Mouse (Mus musculus): ENCODE data around the gene Usp27x. TPM values are rescaled to one million over a fixed set of nuclear protein-coding genes. Genes with fewer than 3 reads are reported as not detected.

Gene Usp27x
- polyA plus RNA-seq (2015; fragmentation: Nextera tagmentation; extraction: Ambion mirVana) = 1.3 and 2.0 TPM in 2 replicates

- Histone ChIP-seq H3K9ac (replicated peaks; ENCODE audit: low read depth, low read length) (peak within 1 kb of the TSS; percentile 60), H3K4me3 (replicated peaks; ENCODE audit: low read length) (peak within 1 kb of the TSS; percentile 61), H3K36me3 (ENCODE audit: control insufficient read depth, insufficient read depth) (no peaks in the 10 kb centered on the region), H3K4me1 (replicated peaks; ENCODE audit: control insufficient read depth, insufficient read depth, low read length) (peaks cover 6% of the 10 kb centered on the region), H3K9me3 (ENCODE audit: control insufficient read depth, low read length) (no peaks in the 10 kb centered on the region), H3K27ac (ENCODE audit: low read length) (peak within 1 kb of the TSS; percentile 92), H3K4me2 (ENCODE audit: low read length) (peak within 1 kb of the TSS; percentile 62), H3K27me3 (replicated peaks; ENCODE audit: control insufficient read depth, insufficient read depth, low read length) (no peaks in the 10 kb centered on the region)
- ATAC-seq = peak; percentile 90
- 21% methylated on average over 42 of the region's 51 CpGs for whole genome bisulfite sequencing
Measured at GRCm38 (mm10) chrX:7375716-7376480, at the start of gene Usp27x. TSS of gene Usp27x (minus strand) at chrX:7375830.

GRCm38 (mm10) chrX:7422691-7423111 is 47.1 kb upstream of the Usp27x start:
- H3K4me1 ChIP-seq (replicated peaks; ENCODE audit: control insufficient read depth, insufficient read depth, low read length) = no peaks in the 10 kb centered on the region; the same call in 1 of the 2 replicates
- no peaks in the 10 kb centered on the region for H3K27me3 ChIP-seq (replicated peaks; ENCODE audit: control insufficient read depth, insufficient read depth, low read length)
- H3K4me3 ChIP-seq (replicated peaks; ENCODE audit: low read length) = peak overlapping the region; percentile 49
- H3K9ac ChIP-seq (replicated peaks; ENCODE audit: low read depth, low read length) = peak overlapping the region; percentile 51
- peak overlapping the region; percentile 65 for H3K4me2 ChIP-seq (ENCODE audit: low read length)
- no peaks in the 10 kb centered on the region for H3K36me3 ChIP-seq (ENCODE audit: control insufficient read depth, insufficient read depth)
- peak; percentile 73 for ATAC-seq
- H3K9me3 ChIP-seq (ENCODE audit: control insufficient read depth, low read length) = no peaks in the 10 kb centered on the region
- H3K27ac ChIP-seq (ENCODE audit: low read length) = no peak overlapping the region
- whole genome bisulfite sequencing = 13% methylated on average over 26 of the region's 26 CpGs

- H3K9ac ChIP-seq (replicated peaks; ENCODE audit: low read depth, low read length) = peak overlapping the region; percentile 51
- no peaks in the 10 kb centered on the region for H3K36me3 ChIP-seq (ENCODE audit: control insufficient read depth, insufficient read depth)
- ATAC-seq = no peak
- H3K9me3 ChIP-seq (ENCODE audit: control insufficient read depth, low read length) = no peaks in the 10 kb centered on the region
- WGBS = 63% methylated on average over 6 of the region's 6 CpGs
- peaks cover under 1% of the 10 kb centered on the region; the same call in 1 of the 2 replicates for H3K4me1 ChIP-seq (replicated peaks; ENCODE audit: control insufficient read depth, insufficient read depth, low read length)
- H3K27ac ChIP-seq (ENCODE audit: low read length) = no peak overlapping the region
- H3K4me2 ChIP-seq (ENCODE audit: low read length) = peak overlapping the region; percentile 65
- peak overlapping the region; percentile 49 for H3K4me3 ChIP-seq (replicated peaks; ENCODE audit: low read length)
- H3K27me3 ChIP-seq (replicated peaks; ENCODE audit: control insufficient read depth, insufficient read depth, low read length) = no peaks in the 10 kb centered on the region
Measured at GRCm38 (mm10) chrX:7422166-7422565, 46.5 kb upstream of the Usp27x start.

GRCm38 (mm10) chrX:7421016-7421415 is 45.4 kb upstream of the Usp27x start:
- H3K27me3 ChIP-seq (replicated peaks; ENCODE audit: control insufficient read depth, insufficient read depth, low read length) = no peaks in the 10 kb centered on the region
- peaks cover 2% of the 10 kb centered on the region; the same call in 1 of the 2 replicates for H3K4me1 ChIP-seq (replicated peaks; ENCODE audit: control insufficient read depth, insufficient read depth, low read length)
- no peak overlapping the region; the same call in 1 of the 2 replicates for H3K4me2 ChIP-seq (ENCODE audit: low read length)
- no peak overlapping the region for H3K27ac ChIP-seq (ENCODE audit: low read length)
- no peak overlapping the region for H3K4me3 ChIP-seq (replicated peaks; ENCODE audit: low read length)
- H3K9me3 ChIP-seq (ENCODE audit: control insufficient read depth, low read length) = no peaks in the 10 kb centered on the region
- H3K36me3 ChIP-seq (ENCODE audit: control insufficient read depth, insufficient read depth) = no peaks in the 10 kb centered on the region
- 26% methylated on average over 3 of the region's 3 CpGs for WGBS
- no peak overlapping the region for H3K9ac ChIP-seq (replicated peaks; ENCODE audit: low read depth, low read length)
- peak; percentile 62 for ATAC-seq

GRCm38 (mm10) chrX:7416178-7416871 is 40.7 kb upstream of the Usp27x start:
- 26% methylated on average over 12 of the region's 12 CpGs for WGBS
- Histone ChIP-seq H3K27me3 (replicated peaks; ENCODE audit: control insufficient read depth, insufficient read depth, low read length) (no peaks in the 10 kb centered on the region), H3K36me3 (ENCODE audit: control insufficient read depth, insufficient read depth) (no peaks in the 10 kb centered on the region), H3K9ac (replicated peaks; ENCODE audit: low read depth, low read length) (no peak overlapping the region; the same call in 1 of the 2 replicates), H3K9me3 (ENCODE audit: control insufficient read depth, low read length) (no peaks in the 10 kb centered on the region), H3K4me3 (replicated peaks; ENCODE audit: low read length) (no peak overlapping the region), H3K27ac (ENCODE audit: low read length) (peak overlapping the region; percentile 63), H3K4me2 (ENCODE audit: low read length) (peak overlapping the region; percentile 16; the same call in 1 of the 2 replicates), H3K4me1 (replicated peaks; ENCODE audit: control insufficient read depth, insufficient read depth, low read length) (peaks cover 2% of the 10 kb centered on the region; the same call in 1 of the 2 replicates)
- peak; percentile 91 for ATAC-seq

- Histone ChIP-seq H3K9ac (replicated peaks; ENCODE audit: low read depth, low read length) (no peak overlapping the region), H3K4me2 (ENCODE audit: low read length) (no peak overlapping the region), H3K27me3 (replicated peaks; ENCODE audit: control insufficient read depth, insufficient read depth, low read length) (no peaks in the 10 kb centered on the region), H3K4me3 (replicated peaks; ENCODE audit: low read length) (no peak overlapping the region), H3K27ac (ENCODE audit: low read length) (no peak overlapping the region), H3K36me3 (ENCODE audit: control insufficient read depth, insufficient read depth) (no peaks in the 10 kb centered on the region), H3K4me1 (replicated peaks; ENCODE audit: control insufficient read depth, insufficient read depth, low read length) (0 out of 2 replicates have a peak, but pooled peaks cover 2% of the 10 kb centered on the region), H3K9me3 (ENCODE audit: control insufficient read depth, low read length) (no peaks in the 10 kb centered on the region)
- 88% methylated on average over 6 of the region's 6 CpGs for WGBS
- ATAC-seq = no peak
Measured at GRCm38 (mm10) chrX:7415308-7415707, 39.7 kb upstream of the Usp27x start.

- Histone ChIP-seq H3K27ac (ENCODE audit: low read length) (no peak overlapping the region), H3K27me3 (replicated peaks; ENCODE audit: control insufficient read depth, insufficient read depth, low read length) (no peaks in the 10 kb centered on the region), H3K4me1 (replicated peaks; ENCODE audit: control insufficient read depth, insufficient read depth, low read length) (0 out of 2 replicates have a peak, but pooled peaks cover 2% of the 10 kb centered on the region), H3K4me2 (ENCODE audit: low read length) (no peak overlapping the region), H3K9ac (replicated peaks; ENCODE audit: low read depth, low read length) (no peak overlapping the region), H3K9me3 (ENCODE audit: control insufficient read depth, low read length) (no peaks in the 10 kb centered on the region), H3K36me3 (ENCODE audit: control insufficient read depth, insufficient read depth) (no peaks in the 10 kb centered on the region), H3K4me3 (replicated peaks; ENCODE audit: low read length) (no peak overlapping the region)
- ATAC-seq = no peak
- WGBS = 85% methylated on average over 16 of the region's 16 CpGs
Measured at GRCm38 (mm10) chrX:7412239-7413033, 36.8 kb upstream of the Usp27x start.

- Histone ChIP-seq H3K9me3 (ENCODE audit: control insufficient read depth, low read length) (no peaks in the 10 kb centered on the region), H3K4me3 (replicated peaks; ENCODE audit: low read length) (peak overlapping the region; percentile 61), H3K27ac (ENCODE audit: low read length) (peak overlapping the region; percentile 92), H3K4me1 (replicated peaks; ENCODE audit: control insufficient read depth, insufficient read depth, low read length) (peaks cover 6% of the 10 kb centered on the region), H3K36me3 (ENCODE audit: control insufficient read depth, insufficient read depth) (no peaks in the 10 kb centered on the region), H3K4me2 (ENCODE audit: low read length) (peak overlapping the region; percentile 62), H3K9ac (replicated peaks; ENCODE audit: low read depth, low read length) (peak overlapping the region; percentile 60), H3K27me3 (replicated peaks; ENCODE audit: control insufficient read depth, insufficient read depth, low read length) (no peaks in the 10 kb centered on the region)
- ATAC-seq = no peak
- 49% methylated on average over 4 of the region's 4 CpGs for WGBS
Measured at GRCm38 (mm10) chrX:7376586-7376985, 956 bp upstream of the Usp27x start.
